Mouse (Mus musculus) liver, postnatal 0 days (tissue): Measurements from ENCODE around the gene Osbpl11.

Experiments
- CTCF ChIP-seq: sonication (generic); IDR thresholded peaks from 2 replicates; pipeline ENCODE4 v1.5.1; 2016; ENCODE audit warnings: antibody characterized with exemption, low read depth
- EP300 ChIP-seq: IDR thresholded peaks from 2 replicates; pipeline ENCODE4 v1.6.1; 2016; ENCODE audit warnings: antibody characterized with exemption, low read depth, mild to moderate bottlenecking

GRCm38 (mm10) chr16:33289981-33290380, 105.1 kb downstream of the Osbpl11 start:
- TF ChIP-seq CTCF: no peak
- no peak for TF ChIP-seq EP300
